Mouse (Mus musculus) lung, postnatal 0 days (tissue): ENCODE measurements around the gene Slc44a4.

Experiments
- CTCF ChIP-seq: IDR thresholded peaks from 2 replicates; pipeline ENCODE4 v1.5.1; 2016; ENCODE audit warnings: antibody characterized with exemption, mild to moderate bottlenecking
- EP300 ChIP-seq: IDR thresholded peaks from 2 replicates; pipeline ENCODE4 v1.6.1; 2016; ENCODE audit warnings: antibody characterized with exemption, mild to moderate bottlenecking, control low read depth

DNA sequence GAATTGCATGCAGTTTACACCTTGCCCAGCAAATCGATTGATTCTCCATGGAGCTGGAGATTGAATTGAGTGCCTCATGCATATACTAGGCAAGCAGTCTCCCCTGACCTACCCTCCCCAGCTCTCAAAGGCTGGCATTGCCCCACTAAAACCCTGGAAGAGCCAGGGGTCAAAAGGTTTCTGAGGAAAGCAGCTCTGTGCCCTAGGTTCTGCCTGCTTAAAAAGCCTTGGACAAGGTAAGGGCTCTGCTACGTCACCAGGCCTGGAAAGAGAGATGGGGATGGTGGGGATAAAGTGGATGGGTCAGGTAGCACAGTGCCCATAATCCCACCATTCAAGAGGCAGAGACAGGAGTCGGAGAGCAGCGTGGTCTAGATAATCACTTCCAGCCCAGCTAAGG, 40.6 kb downstream of the Slc44a4 start:
- TF ChIP-seq CTCF (no peak), EP300 (no peak)
